Mouse (Mus musculus) lung, postnatal 10 days (tissue): ENCODE data around the gene Egln3.

ENCODE experiments used
- DNase-seq: peaks from one replicate; pipeline ENCODE4 v3.0.0; 2021

Egln3 gene

GRCm38 (mm10) chr12:54160279-54160678 is 43.4 kb downstream of the Egln3 start:
- no peak for DNase-seq

- DNase-seq = no peak
Measured at GRCm38 (mm10) chr12:54154771-54155170, 48.9 kb downstream of the Egln3 start.

DNA sequence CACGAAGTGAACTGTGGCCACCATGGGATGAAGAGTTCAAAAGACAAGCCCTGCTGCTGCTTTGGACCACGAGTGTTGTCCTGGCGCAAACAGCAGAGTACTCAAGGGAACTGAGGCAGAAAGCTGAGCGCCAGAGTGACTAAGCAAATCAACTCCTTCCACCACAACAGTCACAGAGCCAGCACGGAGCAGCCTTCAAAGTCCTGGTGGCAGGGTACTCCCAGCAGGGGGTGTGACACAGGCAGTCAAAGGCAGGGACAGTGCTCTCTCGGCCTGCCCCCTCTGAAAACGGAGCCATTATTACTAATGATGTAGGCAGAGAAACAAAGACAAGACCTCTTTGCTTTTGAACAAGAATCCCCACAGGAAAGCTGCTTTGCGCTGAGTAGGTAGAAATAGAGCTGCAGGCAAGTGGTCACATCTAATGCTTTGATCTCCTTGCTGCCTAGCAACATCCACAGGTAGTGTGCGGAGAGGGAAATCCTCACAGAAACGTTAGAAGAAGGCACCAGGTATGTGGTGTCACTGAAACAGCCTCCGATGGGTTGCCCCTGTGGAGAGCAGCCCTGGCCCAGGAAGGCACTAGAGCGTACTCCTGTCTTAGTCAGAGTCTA is 56.6 kb downstream of the Egln3 start:
- DNase-seq = no peak
